In the genomic region with DNA sequence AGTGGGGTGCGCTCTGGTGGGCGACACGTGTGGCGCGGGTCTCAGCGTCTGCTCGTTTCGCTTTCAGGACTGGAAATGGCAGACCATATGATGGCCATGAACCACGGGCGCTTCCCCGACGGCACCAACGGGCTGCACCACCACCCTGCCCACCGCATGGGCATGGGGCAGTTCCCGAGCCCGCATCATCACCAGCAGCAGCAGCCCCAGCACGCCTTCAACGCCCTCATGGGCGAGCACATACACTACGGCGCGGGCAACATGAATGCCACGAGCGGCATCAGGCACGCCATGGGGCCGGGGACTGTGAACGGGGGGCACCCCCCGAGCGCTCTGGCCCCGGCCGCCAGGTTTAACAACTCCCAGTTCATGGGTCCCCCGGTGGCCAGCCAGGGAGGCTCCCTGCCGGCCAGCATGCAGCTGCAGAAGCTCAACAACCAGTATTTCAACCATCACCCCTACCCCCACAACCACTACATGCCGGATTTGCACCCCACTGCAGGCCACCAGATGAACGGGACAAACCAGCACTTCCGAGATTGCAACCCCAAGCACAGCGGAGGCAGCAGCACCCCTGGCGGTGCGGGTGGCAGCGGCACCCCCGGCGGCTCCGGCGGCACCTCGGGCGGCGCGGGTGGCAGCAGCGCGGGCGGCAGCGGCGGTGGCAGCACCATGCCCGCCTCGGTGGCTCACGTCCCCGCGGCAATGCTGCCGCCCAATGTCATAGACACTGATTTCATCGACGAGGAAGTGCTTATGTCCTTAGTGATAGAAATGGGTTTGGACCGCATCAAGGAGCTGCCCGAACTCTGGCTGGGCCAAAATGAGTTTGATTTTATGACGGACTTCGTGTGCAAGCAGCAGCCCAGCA, we compare ENCODE assay signal across 7 mouse cellular contexts. TPM values are rescaled to one million over a fixed set of nuclear protein-coding genes. Genes with fewer than 3 reads are reported as not detected.
DNase-seq lines count a peak whose midpoint lies in the region; ATAC-seq lines count a peak whose summit lies in the region.

No protein-coding gene starts in this region.

- ATAC-seq in limb, embryonic 13.5 days (ENCODE audit: low FRiP score, low read depth) = peak; percentile 16; the same call in 1 of the 2 replicates
- ATAC-seq in midbrain, embryonic 14.5 days (ENCODE audit: low FRiP score, low TSS enrichment) = peak; percentile 31

- peak overlapping the region; percentile 96 for H3K4me3 ChIP-seq in limb, embryonic 13.5 days
- peak overlapping the region; percentile 95 for H3K4me3 ChIP-seq in midbrain, embryonic 14.5 days (replicated peaks; ENCODE audit: low read depth, low read length)

- peak overlapping the region; percentile 99 for H3K27ac ChIP-seq in limb, embryonic 13.5 days
- H3K27ac ChIP-seq in midbrain, embryonic 14.5 days (replicated peaks; ENCODE audit: low read depth, low read length) = peak overlapping the region; percentile 100

- no peaks in the 10 kb centered on the region for H3K27me3 ChIP-seq in limb, embryonic 13.5 days
- H3K27me3 ChIP-seq in midbrain, embryonic 14.5 days (ENCODE audit: control insufficient read depth, insufficient read depth, low read length) = no peaks in the 10 kb centered on the region

- H3K9me3 ChIP-seq in limb, embryonic 13.5 days = no peaks in the 10 kb centered on the region
- H3K9me3 ChIP-seq in midbrain, embryonic 14.5 days (ENCODE audit: control insufficient read depth, low read length) = no peaks in the 10 kb centered on the region

- H3K9ac ChIP-seq in limb, embryonic 13.5 days = peak overlapping the region; percentile 95
- peak overlapping the region; percentile 98 for H3K9ac ChIP-seq in midbrain, embryonic 14.5 days (replicated peaks; ENCODE audit: low read length)

- peaks cover 30% of the 10 kb centered on the region for H3K4me1 ChIP-seq in limb, embryonic 13.5 days
- H3K4me1 ChIP-seq in midbrain, embryonic 14.5 days (ENCODE audit: control insufficient read depth, insufficient read depth, low read length) = peaks cover 26% of the 10 kb centered on the region

- peak; percentile 80 to 92 for DNase-seq in adrenal gland, adult (ENCODE audit: inconsistent age in 2 of 2, low spot score in 1 of 2)
- DNase-seq in embryo, embryonic 10.5 days (ENCODE audit: low spot score) = peak; percentile 52
- peak; percentile 97 for DNase-seq in heart, adult 11 months
- peak; percentile 77 for DNase-seq in kidney, adult 18-20 months
- peak; percentile 81 for DNase-seq in midbrain, embryonic 14.5 days
- peak; percentile 81 to 87 for DNase-seq in spleen, adult 18-20 months

- H3K36me3 ChIP-seq in limb, embryonic 13.5 days = no peaks in the 10 kb centered on the region
- H3K36me3 ChIP-seq in midbrain, embryonic 14.5 days (ENCODE audit: control insufficient read depth, insufficient read depth, low read length) = no peaks in the 10 kb centered on the region

- H3K4me2 ChIP-seq in limb, embryonic 13.5 days (replicated peaks) = peak overlapping the region; percentile 78
- H3K4me2 ChIP-seq in midbrain, embryonic 14.5 days (ENCODE audit: low read length) = peak overlapping the region; percentile 80

- under 1% methylated on average over 65 of the region's 65 CpGs for WGBS in limb, embryonic 13.5 days
- under 1% methylated on average over 65 of the region's 65 CpGs for WGBS in midbrain, embryonic 14.5 days

RNA-seq across cellular contexts. Expression of gene Cited2, which starts 1.1 kb away (rescaled TPM):
- polyA plus RNA-seq in limb, embryonic 13.5 days (2015; fragmentation: Nextera tagmentation; extraction: Ambion mirVana) = 37.3 and 40.6 TPM in 2 replicates
- 71.2 and 71.7 TPM in 2 replicates for polyA plus RNA-seq in midbrain, embryonic 14.5 days (2014; fragmentation: Nextera tagmentation; extraction: Ambion mirVana)

Comparison
In these comparisons a context has a peak if more than half of its experiments do, and no peak if none do; other contexts are left out.
1. Peak in every context shown above with its lines: DNase-seq, ATAC-seq, H3K4me3 ChIP-seq and H3K27ac ChIP-seq.